30 mouse cellular contexts compared by ENCODE assay signal in genomic region chr6:116542500-116542899, GRCm38 (mm10). TPM values are rescaled to one million over a fixed set of nuclear protein-coding genes. Genes with fewer than 3 reads are reported as not detected.
DNase-seq lines count a peak whose midpoint lies in the region; ATAC-seq and TF ChIP-seq lines count a peak whose summit lies in the region.
"Had no signal": no experiment of that assay in that cellular context is flagged by ENCODE, and none has a peak within 500 bp of the region (broad histone marks: within the 10 kb centered on the region; RNA-seq: fewer than 3 reads in every experiment).

No protein-coding gene starts in this region.

- H3K9ac ChIP-seq in MEL (ENCODE audit: control insufficient read depth, low read depth, low read length, poor library complexity, severe bottlenecking): no peak overlapping the region
- H3K9ac ChIP-seq: embryonic facial prominence, embryonic 13.5 days; embryonic facial prominence, embryonic 15.5 days; forebrain, embryonic 12.5 days had no signal

- H3K27me3 ChIP-seq in MEL (ENCODE audit: control insufficient read depth in 1 of 2, insufficient read depth in 2 of 2, low read length in 2 of 2): no peaks in the 10 kb centered on the region
- H3K27me3 ChIP-seq: embryonic facial prominence, embryonic 13.5 days; embryonic facial prominence, embryonic 15.5 days; forebrain, embryonic 12.5 days had no signal

- H3K79me2 ChIP-seq in MEL (ENCODE audit: control insufficient read depth, insufficient read depth, low read length, poor library complexity): no peaks in the 10 kb centered on the region

- no peaks in the 10 kb centered on the region for H3K9me3 ChIP-seq in MEL (replicated peaks; ENCODE audit: insufficient read depth, low read length)
- H3K9me3 ChIP-seq: embryonic facial prominence, embryonic 13.5 days; embryonic facial prominence, embryonic 15.5 days; forebrain, embryonic 10.5 days; forebrain, embryonic 12.5 days; G1E had no signal

- peak in 1 of 2 experiments; percentile 11; a peak in 1 of 4 replicates for TF ChIP-seq EP300 in MEL (IDR thresholded peaks at IDR 0.05; ENCODE audit: low read depth in 1 of 2, low read length in 2 of 2)

- no peak overlapping the region for H3K27ac ChIP-seq in MEL (ENCODE audit: control insufficient read depth, low read depth, low read length)
- H3K27ac ChIP-seq: embryonic facial prominence, embryonic 13.5 days; embryonic facial prominence, embryonic 15.5 days; forebrain, embryonic 10.5 days; forebrain, embryonic 12.5 days had no signal

- no peak overlapping the region for H3K4me3 ChIP-seq in MEL (ENCODE audit: control insufficient read depth in 1 of 2, insufficient read depth in 1 of 2, low read depth in 2 of 2, low read length in 2 of 2)
- H3K4me3 ChIP-seq: embryonic facial prominence, embryonic 13.5 days; embryonic facial prominence, embryonic 15.5 days; erythroblast, embryonic 14.5 days; forebrain, embryonic 10.5 days; forebrain, embryonic 12.5 days had no signal

- peak; percentile 9 for DNase-seq in MEL (ENCODE audit: low read depth, low spot score)
- DNase-seq in left cerebral cortex, adult 9 months (ENCODE audit: low spot score in 2 of 2): no peak
- DNase-seq in left cerebral cortex, postnatal 4 days: no peak
- DNase-seq: adrenal gland, adult 8-10 months; adrenal gland, postnatal 14 days; adrenal gland, postnatal 36 days; B cell, adult 2 months; cerebellum, adult 11-12 months; cerebellum, adult 2 months; cerebellum, adult 9-10 months; cerebellum, postnatal 10 days; cerebellum, postnatal 25 days; embryo, embryonic 11 days had no signal

- no peaks in the 10 kb centered on the region for H3K4me1 ChIP-seq in MEL (ENCODE audit: control insufficient read depth in 1 of 2, insufficient read depth in 2 of 2, low read length in 2 of 2)
- H3K4me1 ChIP-seq: embryonic facial prominence, embryonic 13.5 days; embryonic facial prominence, embryonic 15.5 days; forebrain, embryonic 10.5 days; forebrain, embryonic 12.5 days had no signal

- no peak for TF ChIP-seq POLR2A in MEL (IDR thresholded peaks at IDR 0.05; ENCODE audit: control insufficient read depth in 1 of 2, insufficient read depth in 1 of 2, low read depth in 1 of 2, low read length in 2 of 2, poor library complexity in 1 of 2)

- intact Hi-C loops in left cerebral cortex, postnatal 4 days (cut with DNase I): no loop called here

- no peaks in the 10 kb centered on the region for H3K36me3 ChIP-seq in MEL (ENCODE audit: control insufficient read depth in 1 of 2, insufficient read depth in 2 of 2, low read length in 2 of 2)
- H3K36me3 ChIP-seq: embryonic facial prominence, embryonic 13.5 days; embryonic facial prominence, embryonic 15.5 days; forebrain, embryonic 10.5 days; forebrain, embryonic 12.5 days; G1E had no signal

- no peak for TF ChIP-seq CTCF in MEL (IDR thresholded peaks at IDR 0.05 in 2 of 3, conservative IDR thresholded peaks at IDR 0.05 in 1 of 3; ENCODE audit: control insufficient read depth in 1 of 3, insufficient read depth in 1 of 3, low read depth in 2 of 3, low read length in 3 of 3, poor library complexity in 1 of 3, severe bottlenecking in 1 of 3)

- peak; percentile 63 for ATAC-seq in common myeloid progenitor, adult 5-6 weeks (replicated peaks; ENCODE audit: low read depth, poor library complexity, severe bottlenecking)
- no peak for ATAC-seq in granulocyte monocyte progenitor cell, adult 5-6 weeks (replicated peaks; ENCODE audit: poor library complexity, severe bottlenecking)
- ATAC-seq: activated CD4-positive, CD25-positive, alpha-beta regulatory T cell, adult 4 months; CD4-positive, CD25-positive, alpha-beta regulatory T cell, adult 4 months; forebrain, embryonic 14.5 days; forebrain, embryonic 16.5 days; Patski had no signal

- TF ChIP-seq RAD21 in MEL (IDR thresholded peaks at IDR 0.05; ENCODE audit: low read depth, low read length): no peak

TF ChIP-seq in MEL, 35 proteins besides CTCF, POLR2A, EP300 and RAD21:
- peak; percentile 34; the same call in 1 of the 2 replicates for TF ChIP-seq ZNF384 (IDR thresholded peaks at IDR 0.05; ENCODE audit: low read depth, low read length)
- no peak for TF ChIP-seq NRF1 (IDR thresholded peaks at IDR 0.05; ENCODE audit: insufficient read depth, low read depth, low read length, poor library complexity, severe bottlenecking)
- 0 out of 2 replicates have a peak, but pooled peaks have one; percentile 10 for TF ChIP-seq RCOR1 (IDR thresholded peaks at IDR 0.05; ENCODE audit: low read depth, low read length)

RNA-seq across cellular contexts. Expression of gene Olfr213, which starts 4.2 kb away (rescaled TPM):
- not detected in 2 replicates for total RNA-seq in MEL (2012; rRNA removed)
- polyA plus RNA-seq in MEL (2012; ENCODE audit: insufficient read depth in 1 of 2, insufficient read length in 2 of 2, low read depth in 1 of 2, low replicate concordance in 2 of 2, missing spikeins in 1 of 2): not detected
- not detected in 2 replicates for total RNA-seq in common myeloid progenitor, adult 5-6 weeks (2017)
- not detected for total RNA-seq in left cerebral cortex, postnatal 4 days (2021)
- total RNA-seq in granulocyte monocyte progenitor cell, adult 5-6 weeks (2014; fragmentation: Nextera tagmentation): not detected in 2 replicates
- not detected in 2 replicates for total RNA-seq in granulocyte monocyte progenitor cell, adult 5-6 weeks (2017)
- total RNA-seq: adrenal gland, adult 18-20 months; adrenal gland, adult 8-10 months; adrenal gland, postnatal 14 days; adrenal gland, postnatal 36 days; CH12.LX had no signal
- polyA plus RNA-seq: activated CD4-positive, CD25-positive, alpha-beta regulatory T cell, adult 4 months; CD4-positive, CD25-positive, alpha-beta regulatory T cell, adult 4 months; cerebellum, adult 2 months; embryonic facial prominence, embryonic 11.5 days; embryonic facial prominence, embryonic 13.5 days; embryonic facial prominence, embryonic 15.5 days; erythroblast, embryonic 14.5 days; forebrain, embryonic 10.5 days; forebrain, embryonic 12.5 days; forebrain, embryonic 14.5 days; forebrain, embryonic 16.5 days; frontal cortex, adult 2 months; G1E; Patski had no signal

RNA-seq across cellular contexts. Expression of gene Gm5580, which starts 8.4 kb away (rescaled TPM):
- total RNA-seq in MEL (2012; rRNA removed): 0.72 and 2.0 TPM in 2 replicates
- under 1 TPM in 1 of 2 experiments, not detected in 1; 0.54 TPM for polyA plus RNA-seq in MEL (2012; ENCODE audit: insufficient read depth in 1 of 2, insufficient read length in 2 of 2, low read depth in 1 of 2, low replicate concordance in 2 of 2, missing spikeins in 1 of 2)
- 0.92 and 1.2 TPM in 2 replicates for total RNA-seq in common myeloid progenitor, adult 5-6 weeks (2017)
- total RNA-seq in left cerebral cortex, postnatal 4 days (2021): 1 to 10 TPM; 2.5 to 3.9 TPM
- 0.34 TPM in 1 of 2 replicates, not detected in the other for total RNA-seq in granulocyte monocyte progenitor cell, adult 5-6 weeks (2014; fragmentation: Nextera tagmentation)
- 0.36 and 0.39 TPM in 2 replicates for total RNA-seq in granulocyte monocyte progenitor cell, adult 5-6 weeks (2017)
- polyA plus RNA-seq: activated CD4-positive, CD25-positive, alpha-beta regulatory T cell, adult 4 months; erythroblast, embryonic 14.5 days had no signal

RNA-seq across cellular contexts. Expression of gene Olfr214, which starts 11.5 kb away (rescaled TPM):
- not detected in 2 replicates for total RNA-seq in MEL (2012; rRNA removed)
- polyA plus RNA-seq in MEL (2012; ENCODE audit: insufficient read depth in 1 of 2, insufficient read length in 2 of 2, low read depth in 1 of 2, low replicate concordance in 2 of 2, missing spikeins in 1 of 2): not detected
- not detected in 2 replicates for total RNA-seq in common myeloid progenitor, adult 5-6 weeks (2017)
- not detected for total RNA-seq in left cerebral cortex, postnatal 4 days (2021)
- not detected in 2 replicates for total RNA-seq in granulocyte monocyte progenitor cell, adult 5-6 weeks (2014; fragmentation: Nextera tagmentation)
- not detected in 2 replicates for total RNA-seq in granulocyte monocyte progenitor cell, adult 5-6 weeks (2017)
- total RNA-seq: adrenal gland, adult 18-20 months; adrenal gland, adult 8-10 months; adrenal gland, postnatal 14 days; adrenal gland, postnatal 36 days; CH12.LX had no signal
- polyA plus RNA-seq: activated CD4-positive, CD25-positive, alpha-beta regulatory T cell, adult 4 months; CD4-positive, CD25-positive, alpha-beta regulatory T cell, adult 4 months; cerebellum, adult 2 months; embryonic facial prominence, embryonic 11.5 days; embryonic facial prominence, embryonic 13.5 days; embryonic facial prominence, embryonic 15.5 days; erythroblast, embryonic 14.5 days; forebrain, embryonic 10.5 days; forebrain, embryonic 12.5 days; forebrain, embryonic 14.5 days; forebrain, embryonic 16.5 days; frontal cortex, adult 2 months; G1E; Patski had no signal

RNA-seq across cellular contexts. Expression of gene Olfr212, which starts 36.2 kb away (rescaled TPM):
- not detected in 2 replicates for total RNA-seq in MEL (2012; rRNA removed)
- under 1 TPM in 1 of 2 experiments, not detected in 1; 0.03 TPM for polyA plus RNA-seq in MEL (2012; ENCODE audit: insufficient read depth in 1 of 2, insufficient read length in 2 of 2, low read depth in 1 of 2, low replicate concordance in 2 of 2, missing spikeins in 1 of 2)
- total RNA-seq in common myeloid progenitor, adult 5-6 weeks (2017): not detected in 2 replicates
- under 1 TPM; 0.14 to 0.20 TPM for total RNA-seq in left cerebral cortex, postnatal 4 days (2021)
- not detected in 2 replicates for total RNA-seq in granulocyte monocyte progenitor cell, adult 5-6 weeks (2014; fragmentation: Nextera tagmentation)
- total RNA-seq in granulocyte monocyte progenitor cell, adult 5-6 weeks (2017): not detected in 2 replicates
- total RNA-seq: adrenal gland, adult 18-20 months; adrenal gland, postnatal 14 days; CH12.LX had no signal
- polyA plus RNA-seq: activated CD4-positive, CD25-positive, alpha-beta regulatory T cell, adult 4 months; CD4-positive, CD25-positive, alpha-beta regulatory T cell, adult 4 months; embryonic facial prominence, embryonic 13.5 days; embryonic facial prominence, embryonic 15.5 days; erythroblast, embryonic 14.5 days; forebrain, embryonic 10.5 days; forebrain, embryonic 12.5 days; forebrain, embryonic 14.5 days; forebrain, embryonic 16.5 days; G1E had no signal

RNA-seq across cellular contexts. Expression of gene Olfr215, which starts 41.5 kb away (rescaled TPM):
- total RNA-seq in MEL (2012; rRNA removed): not detected in 2 replicates
- polyA plus RNA-seq in MEL (2012; ENCODE audit: insufficient read depth in 1 of 2, insufficient read length in 2 of 2, low read depth in 1 of 2, low replicate concordance in 2 of 2, missing spikeins in 1 of 2): under 1 TPM in 1 of 2 experiments, not detected in 1; 0.04 TPM
- not detected in 2 replicates for total RNA-seq in common myeloid progenitor, adult 5-6 weeks (2017)
- total RNA-seq in left cerebral cortex, postnatal 4 days (2021): not detected
- not detected in 2 replicates for total RNA-seq in granulocyte monocyte progenitor cell, adult 5-6 weeks (2014; fragmentation: Nextera tagmentation)
- total RNA-seq in granulocyte monocyte progenitor cell, adult 5-6 weeks (2017): not detected in 2 replicates
- total RNA-seq: adrenal gland, adult 18-20 months; adrenal gland, adult 8-10 months; adrenal gland, postnatal 14 days; adrenal gland, postnatal 36 days; CH12.LX had no signal
- polyA plus RNA-seq: activated CD4-positive, CD25-positive, alpha-beta regulatory T cell, adult 4 months; CD4-positive, CD25-positive, alpha-beta regulatory T cell, adult 4 months; cerebellum, adult 2 months; embryonic facial prominence, embryonic 11.5 days; embryonic facial prominence, embryonic 13.5 days; embryonic facial prominence, embryonic 15.5 days; erythroblast, embryonic 14.5 days; forebrain, embryonic 10.5 days; forebrain, embryonic 12.5 days; forebrain, embryonic 14.5 days; forebrain, embryonic 16.5 days; frontal cortex, adult 2 months; G1E; Patski had no signal
